Mouse (Mus musculus): ENCODE data around the gene Tbx1.
A peak's percentile ranks its signal among the peaks of the same experiment; 100 is the strongest.

Tbx1 gene

GRCm38 (mm10) chr16:18587847-18588737 is 2.4 kb downstream of the Tbx1 start:
- peak; percentile 63 for DNase-seq (ENCODE audit: extremely low spot score)

- DNase-seq (ENCODE audit: extremely low spot score): peak; percentile 37
Measured at GRCm38 (mm10) chr16:18586906-18587546, 3.4 kb downstream of the Tbx1 start.

GRCm38 (mm10) chr16:18586076-18586905 is 4.2 kb downstream of the Tbx1 start:
- peak; percentile 61 for DNase-seq (ENCODE audit: extremely low spot score)

- peak; percentile 59 for DNase-seq (ENCODE audit: extremely low spot score)
Measured at GRCm38 (mm10) chr16:18585676-18586075, 4.8 kb downstream of the Tbx1 start.

DNA sequence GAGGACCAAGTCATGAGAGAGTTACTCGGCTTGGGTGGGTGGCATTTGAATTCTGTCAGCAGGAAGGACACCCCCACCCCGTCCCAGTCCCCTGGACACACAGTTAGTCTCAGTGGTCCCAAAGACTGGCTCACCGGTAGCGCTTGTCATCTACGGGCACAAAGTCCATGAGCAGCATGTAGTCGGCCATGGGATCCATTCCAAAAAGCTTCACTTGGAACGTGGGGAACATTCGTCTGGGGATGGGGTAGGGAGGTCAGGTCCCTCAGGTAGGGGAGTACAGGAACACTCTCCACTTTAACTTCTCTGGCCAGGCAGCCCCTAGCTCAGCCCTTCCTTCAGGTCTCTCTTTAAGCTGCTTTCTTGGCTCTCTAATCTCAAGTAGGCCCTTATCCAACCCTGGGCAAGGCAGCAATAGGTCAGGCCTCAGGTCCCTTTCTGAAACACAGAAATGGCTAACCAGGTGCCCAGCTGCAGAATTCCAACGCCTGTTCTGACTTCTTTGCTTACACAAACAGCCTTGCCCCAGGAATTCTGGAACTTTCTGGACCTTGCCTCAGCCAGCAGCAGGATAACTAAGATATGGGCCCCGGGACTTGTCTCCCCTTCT is 5.5 kb downstream of the Tbx1 start:
- DNase-seq (ENCODE audit: extremely low spot score): no peak

DNA sequence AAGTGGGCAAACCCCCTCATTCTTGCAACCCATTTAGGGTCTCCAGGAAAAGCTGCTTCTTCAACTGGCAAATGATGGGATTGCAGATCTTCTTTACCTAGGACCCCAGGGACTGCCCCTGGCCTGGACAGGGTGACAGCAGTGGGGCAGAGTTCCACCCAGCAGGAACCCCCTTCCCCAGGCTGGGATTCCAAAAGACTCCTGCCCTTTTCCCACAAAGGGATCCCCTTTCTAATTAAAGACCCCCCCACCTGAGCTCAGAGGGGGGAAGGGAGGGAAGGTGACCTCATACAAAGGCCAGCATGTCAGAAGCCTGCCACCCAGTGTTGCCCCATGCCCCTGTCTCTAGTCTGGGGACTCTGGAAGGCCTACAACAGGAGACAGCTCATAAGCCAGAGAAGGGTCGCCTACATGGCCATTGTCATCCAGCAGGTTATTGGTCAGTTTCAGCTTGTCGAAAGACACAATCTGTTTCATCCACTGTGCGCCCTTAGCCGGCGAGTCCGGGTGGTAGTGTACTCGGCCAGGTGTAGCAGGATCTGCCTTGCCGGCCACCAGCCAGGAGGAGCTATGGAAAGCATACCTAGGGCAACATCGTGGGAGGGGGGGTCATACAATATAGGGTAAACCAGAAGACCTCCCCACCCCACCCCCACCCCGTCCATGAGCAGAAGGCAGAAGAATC is 6.7 kb downstream of the Tbx1 start:
- DNase-seq (ENCODE audit: extremely low spot score): peak; percentile 37

- DNase-seq (ENCODE audit: extremely low spot score): no peak
Measured at GRCm38 (mm10) chr16:18583169-18583568, 7.3 kb downstream of the Tbx1 start.

GRCm38 (mm10) chr16:18582426-18583148 is 7.9 kb downstream of the Tbx1 start:
- DNase-seq (ENCODE audit: extremely low spot score): peak; percentile 42

DNA sequence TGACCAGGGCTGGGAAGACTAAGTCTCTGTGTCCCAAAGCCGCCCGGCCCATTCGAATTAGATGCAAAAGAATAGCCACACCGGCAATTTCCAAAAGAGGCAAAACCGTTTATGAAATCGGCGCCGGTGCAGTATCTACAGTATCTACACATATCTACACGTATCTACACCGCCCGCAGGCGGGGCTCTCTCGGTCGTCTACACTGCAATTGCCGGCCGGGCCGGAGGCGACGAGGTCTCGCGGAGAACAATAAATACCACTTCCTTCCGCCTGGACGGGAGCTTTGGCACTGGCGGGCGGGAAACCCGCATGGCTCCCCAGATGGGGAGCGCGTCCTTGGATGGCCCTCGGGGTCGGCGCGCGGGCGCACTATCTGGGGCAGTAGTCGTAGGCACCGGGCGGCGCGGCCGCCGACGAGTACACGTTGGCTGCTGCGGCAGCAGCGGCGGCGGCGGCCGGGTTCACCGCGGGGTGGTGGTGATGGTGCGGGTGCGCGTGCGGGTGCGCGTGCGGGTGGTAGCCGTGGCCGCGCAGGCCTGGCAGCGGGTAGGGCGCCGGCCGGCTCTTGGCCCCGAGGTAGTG is 8.8 kb downstream of the Tbx1 start:
- peak; percentile 51 for DNase-seq (ENCODE audit: extremely low spot score)

DNA sequence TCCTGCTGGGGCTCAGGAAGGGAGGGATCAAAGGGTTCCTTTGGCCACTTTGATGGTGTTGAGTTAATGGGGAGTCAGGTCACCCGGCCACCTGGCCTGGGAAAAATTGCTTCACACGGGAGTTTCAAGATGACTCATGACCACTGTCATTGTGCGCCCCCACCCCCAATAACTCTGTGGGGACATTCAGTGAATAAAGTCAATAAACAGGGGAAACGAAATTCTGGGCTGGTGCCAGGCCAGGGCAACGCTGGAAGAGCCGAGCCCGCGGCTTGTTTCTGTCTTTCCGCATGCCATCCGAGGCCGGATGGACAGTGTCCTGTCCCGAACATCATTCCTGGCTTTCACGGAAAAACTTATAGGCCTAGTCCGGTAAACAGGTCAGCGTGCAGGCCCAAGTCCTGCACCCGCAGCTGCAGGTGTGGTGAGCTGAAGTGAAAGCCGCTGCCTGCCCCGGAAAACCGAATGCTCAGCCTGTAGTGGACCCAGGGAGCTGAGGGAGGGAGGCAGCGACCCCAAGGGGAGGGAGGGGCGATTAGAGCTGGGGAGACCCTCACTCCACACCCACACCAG is 9.3 kb downstream of the Tbx1 start:
- DNase-seq (ENCODE audit: extremely low spot score): no peak

DNA sequence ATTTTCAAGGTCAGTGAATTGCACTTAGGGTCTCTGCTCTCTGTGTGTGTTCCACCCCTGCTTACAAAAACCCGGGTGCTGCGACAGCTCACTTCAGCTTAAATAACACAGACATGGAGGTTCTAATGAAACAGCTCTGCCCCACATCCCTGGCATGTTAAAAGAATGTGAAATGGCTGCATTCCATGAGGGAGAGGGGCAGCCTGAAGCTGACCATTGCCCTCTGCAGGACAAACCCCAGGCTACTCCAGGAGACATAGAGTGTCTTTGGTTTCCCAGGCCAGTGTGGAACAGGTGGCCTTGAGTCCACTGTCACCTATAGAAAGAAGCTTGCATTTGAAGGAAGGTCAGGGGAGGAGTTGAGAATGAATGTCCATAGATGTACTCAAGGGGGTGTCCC is 10.1 kb downstream of the Tbx1 start:
- DNase-seq (ENCODE audit: extremely low spot score): peak; percentile 61

DNA sequence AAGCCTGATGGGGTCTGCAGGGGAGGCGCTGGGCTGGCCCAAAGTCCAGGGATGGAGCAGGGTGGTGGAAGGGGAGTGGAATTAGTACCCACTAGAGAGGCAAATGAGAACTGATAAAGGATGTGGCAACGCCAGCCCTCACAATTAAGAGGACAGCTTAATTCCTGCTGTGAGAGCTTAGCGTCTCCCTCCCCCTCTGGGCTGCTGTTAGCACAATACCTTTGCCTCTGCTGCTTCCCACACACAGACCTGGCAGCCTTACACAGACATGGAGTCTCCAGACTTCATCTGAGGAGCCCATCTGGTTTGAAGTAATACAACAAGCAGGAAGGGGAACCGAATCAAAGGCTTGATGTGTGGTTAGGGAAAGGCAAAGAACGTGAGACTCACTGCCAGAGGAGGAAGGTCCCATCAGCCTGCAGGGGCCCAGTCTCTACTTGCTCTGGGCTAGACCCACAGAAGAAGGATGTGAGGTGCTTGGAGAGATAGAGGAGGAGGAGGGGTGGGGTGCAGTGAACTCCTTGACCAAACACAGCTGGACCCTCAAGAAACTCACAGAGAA is 12.8 kb downstream of the Tbx1 start:
- DNase-seq (ENCODE audit: extremely low spot score): no peak

DNA sequence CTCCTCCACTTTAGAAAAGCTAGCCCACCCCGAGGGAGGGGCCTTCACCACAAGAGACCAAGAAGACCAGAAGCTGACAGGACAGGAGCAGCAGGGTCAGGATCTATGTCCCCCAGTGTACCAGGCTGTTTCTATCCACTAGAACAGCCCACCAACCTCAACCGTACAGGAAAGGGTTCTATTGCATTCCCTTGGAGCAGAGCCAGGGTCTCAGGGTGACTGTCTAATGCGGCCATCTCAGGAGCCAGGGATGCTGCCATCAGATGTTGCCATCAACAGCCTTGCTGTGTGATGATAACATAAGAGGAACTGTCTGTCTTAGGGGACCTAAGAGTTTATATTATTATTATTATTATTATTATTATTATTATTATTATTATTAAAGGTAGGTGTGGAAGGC is 13.4 kb downstream of the Tbx1 start:
- DNase-seq (ENCODE audit: extremely low spot score): no peak

GRCm38 (mm10) chr16:18574196-18574595 is 16.3 kb downstream of the Tbx1 start:
- no peak for DNase-seq (ENCODE audit: extremely low spot score)

GRCm38 (mm10) chr16:18568599-18568998 is 21.9 kb downstream of the Tbx1 start:
- no peak for DNase-seq (ENCODE audit: extremely low spot score)

GRCm38 (mm10) chr16:18564472-18564871 is 26.0 kb downstream of the Tbx1 start:
- DNase-seq (ENCODE audit: extremely low spot score): no peak

GRCm38 (mm10) chr16:18556461-18556860 is 34.0 kb downstream of the Tbx1 start:
- no peak for DNase-seq (ENCODE audit: extremely low spot score)

GRCm38 (mm10) chr16:18555235-18555935 is 35.1 kb downstream of the Tbx1 start:
- DNase-seq (ENCODE audit: extremely low spot score): peak; percentile 72

DNA sequence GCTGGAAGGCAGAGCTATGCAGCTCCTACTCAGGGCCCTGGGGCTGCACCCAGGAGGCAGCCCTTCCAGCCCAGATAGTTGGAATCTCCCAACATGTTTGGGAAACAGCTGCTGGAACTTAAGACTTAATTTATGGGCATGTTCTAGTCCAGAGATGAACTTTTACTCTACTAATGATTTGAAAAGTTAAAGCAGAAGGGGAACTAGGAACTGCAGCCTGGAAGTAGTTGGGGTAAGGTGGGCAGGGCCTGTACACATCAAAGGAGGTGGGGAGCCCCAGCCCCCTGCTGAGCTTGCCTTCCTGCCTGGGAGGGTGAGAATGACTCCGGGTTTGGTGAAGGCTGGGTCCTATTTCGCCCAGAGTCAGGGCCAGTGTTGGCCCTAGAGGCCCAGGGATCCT is 35.8 kb downstream of the Tbx1 start:
- DNase-seq (ENCODE audit: extremely low spot score): no peak

All from embryo, embryonic 9.5 days (tissue).